Mouse (Mus musculus): ENCODE measurements around the gene Zfp963. TPM values are rescaled to one million over a fixed set of nuclear protein-coding genes. Genes with fewer than 3 reads are reported as not detected.
A peak's percentile ranks its signal among the peaks of the same experiment; 100 is the strongest.
"Not testable (repeated sequence)": the region's sequence is repeated elsewhere in the genome, so short reads cannot be mapped to it uniquely, and the experiment has no call there.

The Zfp963 gene
- polyA plus RNA-seq, 1 experiment = 1.9 TPM

- WGBS = 30% methylated on average over 6 of the region's 6 CpGs
- H3K4me1 ChIP-seq (ENCODE audit: control insufficient read depth, insufficient read depth, insufficient read length, low read length) = peaks cover 9% of the 10 kb centered on the region; the same call in 1 of the 2 replicates
- no peak overlapping the region for H3K4me3 ChIP-seq (ENCODE audit: low read depth, low read length)
- peak overlapping the region; percentile 1; the same call in 1 of the 2 replicates for H3K27ac ChIP-seq (ENCODE audit: insufficient read depth, low read depth, low read length)
- TF ChIP-seq POLR2A (IDR thresholded peaks at IDR 0.05; ENCODE audit: low read depth, low read length) (no peak), CTCF (IDR thresholded peaks at IDR 0.05; ENCODE audit: extremely low read depth, insufficient read length, insufficient replicate concordance, low read depth, low read length) (no peak)
- peaks cover 9% of the 10 kb centered on the region for H3K36me3 ChIP-seq (ENCODE audit: control insufficient read depth, insufficient read depth, low read length)
- no peaks in the 10 kb centered on the region for H3K27me3 ChIP-seq (ENCODE audit: control insufficient read depth, insufficient read depth, low read length)
Observed at GRCm38 (mm10) chr8:69740763-69741162, 9.0 kb downstream of the Zfp963 start.

GRCm38 (mm10) chr8:69735495-69735894 is 14.3 kb downstream of the Zfp963 start:
- WGBS = 72% methylated on average over 1 of the region's 1 CpGs
- Histone ChIP-seq H3K4me1 (ENCODE audit: control insufficient read depth, insufficient read depth, insufficient read length, low read length) (peaks cover 4% of the 10 kb centered on the region; the same call in 1 of the 2 replicates), H3K36me3 (ENCODE audit: control insufficient read depth, insufficient read depth, low read length) (no peaks in the 10 kb centered on the region), H3K27ac (ENCODE audit: insufficient read depth, low read depth, low read length) (no peak overlapping the region), H3K27me3 (ENCODE audit: control insufficient read depth, insufficient read depth, low read length) (no peaks in the 10 kb centered on the region), H3K4me3 (ENCODE audit: low read depth, low read length) (no peak overlapping the region)
- no peak for TF ChIP-seq POLR2A (IDR thresholded peaks at IDR 0.05; ENCODE audit: low read depth, low read length)
- no peak for TF ChIP-seq CTCF (IDR thresholded peaks at IDR 0.05; ENCODE audit: extremely low read depth, insufficient read length, insufficient replicate concordance, low read depth, low read length)

GRCm38 (mm10) chr8:69717232-69717580 is 32.6 kb downstream of the Zfp963 start:
- H3K27ac ChIP-seq (ENCODE audit: insufficient read depth, low read depth, low read length) = peak overlapping the region; percentile 25; the same call in 1 of the 2 replicates
- TF ChIP-seq POLR2A (IDR thresholded peaks at IDR 0.05; ENCODE audit: low read depth, low read length) (no peak), CTCF (IDR thresholded peaks at IDR 0.05; ENCODE audit: extremely low read depth, insufficient read length, insufficient replicate concordance, low read depth, low read length) (no peak)
- H3K36me3 ChIP-seq (ENCODE audit: control insufficient read depth, insufficient read depth, low read length) = peaks cover 10% of the 10 kb centered on the region
- H3K27me3 ChIP-seq (ENCODE audit: control insufficient read depth, insufficient read depth, low read length) = no peaks in the 10 kb centered on the region
- H3K4me1 ChIP-seq (ENCODE audit: control insufficient read depth, insufficient read depth, insufficient read length, low read length) = peaks cover 9% of the 10 kb centered on the region; the same call in 1 of the 2 replicates
- 36% methylated on average over 5 of the region's 5 CpGs for WGBS
- H3K4me3 ChIP-seq (ENCODE audit: low read depth, low read length) = peak overlapping the region; percentile 21; the same call in 1 of the 2 replicates

GRCm38 (mm10) chr8:69716403-69717231 is 33.2 kb downstream of the Zfp963 start:
- TF ChIP-seq POLR2A (IDR thresholded peaks at IDR 0.05; ENCODE audit: low read depth, low read length) (peak; percentile 77), CTCF (IDR thresholded peaks at IDR 0.05; ENCODE audit: extremely low read depth, insufficient read length, insufficient replicate concordance, low read depth, low read length) (no peak)
- peak overlapping the region; percentile 77 for H3K4me3 ChIP-seq (ENCODE audit: low read depth, low read length)
- under 1% methylated on average over 52 of the region's 52 CpGs for WGBS
- H3K36me3 ChIP-seq (ENCODE audit: control insufficient read depth, insufficient read depth, low read length) = peaks cover 13% of the 10 kb centered on the region
- H3K4me1 ChIP-seq (ENCODE audit: control insufficient read depth, insufficient read depth, insufficient read length, low read length) = peaks cover 9% of the 10 kb centered on the region; the same call in 1 of the 2 replicates
- H3K27me3 ChIP-seq (ENCODE audit: control insufficient read depth, insufficient read depth, low read length) = no peaks in the 10 kb centered on the region
- peak overlapping the region; percentile 98 for H3K27ac ChIP-seq (ENCODE audit: insufficient read depth, low read depth, low read length)

- Histone ChIP-seq H3K27ac (ENCODE audit: insufficient read depth, low read depth, low read length) (no peak overlapping the region), H3K36me3 (ENCODE audit: control insufficient read depth, insufficient read depth, low read length) (peaks cover 16% of the 10 kb centered on the region), H3K27me3 (ENCODE audit: control insufficient read depth, insufficient read depth, low read length) (no peaks in the 10 kb centered on the region), H3K4me1 (ENCODE audit: control insufficient read depth, insufficient read depth, insufficient read length, low read length) (peaks cover 9% of the 10 kb centered on the region; the same call in 1 of the 2 replicates), H3K4me3 (ENCODE audit: low read depth, low read length) (no peak overlapping the region)
- no peak for TF ChIP-seq CTCF (IDR thresholded peaks at IDR 0.05; ENCODE audit: extremely low read depth, insufficient read length, insufficient replicate concordance, low read depth, low read length)
- no peak for TF ChIP-seq POLR2A (IDR thresholded peaks at IDR 0.05; ENCODE audit: low read depth, low read length)
- whole genome bisulfite sequencing = 68% methylated on average over 6 of the region's 6 CpGs
Observed at GRCm38 (mm10) chr8:69715366-69715765, 34.4 kb downstream of the Zfp963 start.

GRCm38 (mm10) chr8:69713516-69713915 is 36.3 kb downstream of the Zfp963 start:
- Histone ChIP-seq H3K27me3 (ENCODE audit: control insufficient read depth, insufficient read depth, low read length) (no peaks in the 10 kb centered on the region), H3K27ac (ENCODE audit: insufficient read depth, low read depth, low read length) (no peak overlapping the region), H3K4me1 (ENCODE audit: control insufficient read depth, insufficient read depth, insufficient read length, low read length) (peaks cover 9% of the 10 kb centered on the region; the same call in 1 of the 2 replicates), H3K4me3 (ENCODE audit: low read depth, low read length) (no peak overlapping the region), H3K36me3 (ENCODE audit: control insufficient read depth, insufficient read depth, low read length) (peaks cover 33% of the 10 kb centered on the region)
- 78% methylated on average over 8 of the region's 8 CpGs for WGBS
- no peak for TF ChIP-seq CTCF (IDR thresholded peaks at IDR 0.05; ENCODE audit: extremely low read depth, insufficient read length, insufficient replicate concordance, low read depth, low read length)
- no peak for TF ChIP-seq POLR2A (IDR thresholded peaks at IDR 0.05; ENCODE audit: low read depth, low read length)

GRCm38 (mm10) chr8:69710624-69711023 is 39.1 kb downstream of the Zfp963 start, which contains the start of gene Zfp869:
Zfp869 (minus strand) TSS chr8:69710724.
- not testable (repeated sequence) for H3K4me3 ChIP-seq (ENCODE audit: low read depth, low read length); H3K4me1 ChIP-seq (ENCODE audit: control insufficient read depth, insufficient read depth, insufficient read length, low read length); H3K27ac ChIP-seq (ENCODE audit: insufficient read depth, low read depth, low read length); H3K27me3 ChIP-seq (ENCODE audit: control insufficient read depth, insufficient read depth, low read length)
- WGBS = over 99% methylated on average over 10 of the region's 10 CpGs
- H3K36me3 ChIP-seq (ENCODE audit: control insufficient read depth, insufficient read depth, low read length) = peaks cover 58% of the 10 kb centered on the region
